13 mouse cellular contexts compared by ENCODE assay signal in genomic region chr13:52151777-52152176, GRCm38 (mm10).
DNase-seq lines count a peak whose midpoint lies in the region; ATAC-seq and TF ChIP-seq lines count a peak whose summit lies in the region.
"Had no signal": no experiment of that assay in that cellular context is flagged by ENCODE, and none has a peak within 500 bp of the region (broad histone marks: within the 10 kb centered on the region; RNA-seq: fewer than 3 reads in every experiment).

No protein-coding gene starts in this region.

- H3K4me1 ChIP-seq in intestine, postnatal 0 days (replicated peaks; ENCODE audit: control insufficient read depth, insufficient read depth, low read length), result 0 out of 2 replicates have a peak, but pooled peaks cover 11% of the 10 kb centered on the region
- H3K4me1 ChIP-seq in limb, embryonic 14.5 days (ENCODE audit: control insufficient read depth, insufficient read depth, low read length), result peaks cover 12% of the 10 kb centered on the region
- peaks cover 20% of the 10 kb centered on the region for H3K4me1 ChIP-seq in heart, embryonic 10.5 days
- 0 out of 2 replicates have a peak, but pooled peaks cover 9% of the 10 kb centered on the region for H3K4me1 ChIP-seq in midbrain, embryonic 14.5 days (ENCODE audit: control insufficient read depth, insufficient read depth, low read length)

- DNase-seq in R1 (ENCODE audit: low read depth, low spot score), result peak; percentile 15
- DNase-seq in limb, embryonic 14.5 days (ENCODE audit: low spot score), result peak; percentile 49
- DNase-seq in left cerebral cortex, postnatal 25 days (ENCODE audit: low spot score in 2 of 2), result no peak
- no peak for DNase-seq in heart, embryonic 10.5 days (ENCODE audit: low spot score)
- no peak for DNase-seq in midbrain, embryonic 14.5 days
- DNase-seq: adrenal gland, postnatal 14 days; cerebellum, postnatal 14 days; heart, postnatal 10 days; right cerebral cortex, adult 18-20 months had no signal

- 32% methylated on average over 11 of the region's 11 CpGs for WGBS in intestine, postnatal 0 days
- WGBS in limb, embryonic 14.5 days, result 40% methylated on average over 11 of the region's 11 CpGs
- 71% methylated on average over 11 of the region's 11 CpGs for WGBS in heart, embryonic 10.5 days
- WGBS in midbrain, embryonic 14.5 days, result 85% methylated on average over 11 of the region's 11 CpGs

- intact Hi-C loops in left cerebral cortex, postnatal 25 days (cut with DNase I), result no loop called here

- no peaks in the 10 kb centered on the region for H3K27me3 ChIP-seq in intestine, postnatal 0 days (replicated peaks; ENCODE audit: control insufficient read depth, insufficient read depth, low read length)
- H3K27me3 ChIP-seq in limb, embryonic 14.5 days (ENCODE audit: control insufficient read depth, insufficient read depth, low read length), result no peaks in the 10 kb centered on the region
- H3K27me3 ChIP-seq in heart, embryonic 10.5 days (ENCODE audit: insufficient read depth, poor library complexity, severe bottlenecking), result no peaks in the 10 kb centered on the region
- no peaks in the 10 kb centered on the region for H3K27me3 ChIP-seq in midbrain, embryonic 14.5 days (ENCODE audit: control insufficient read depth, insufficient read depth, low read length)

- ATAC-seq in CD4-positive, CD25-positive, alpha-beta regulatory T cell, adult 4 months, result peak; percentile 34
- ATAC-seq in intestine, postnatal 0 days, result peak; percentile 76
- no peak for ATAC-seq in limb, embryonic 14.5 days (ENCODE audit: low FRiP score, low read depth)
- no peak for ATAC-seq in midbrain, embryonic 14.5 days (ENCODE audit: low FRiP score, low TSS enrichment)

- H3K36me3 ChIP-seq in intestine, postnatal 0 days (ENCODE audit: control insufficient read depth, insufficient read depth), result no peaks in the 10 kb centered on the region
- no peaks in the 10 kb centered on the region for H3K36me3 ChIP-seq in limb, embryonic 14.5 days (ENCODE audit: control insufficient read depth, insufficient read depth, low read length)
- H3K36me3 ChIP-seq in heart, embryonic 10.5 days, result no peaks in the 10 kb centered on the region
- no peaks in the 10 kb centered on the region for H3K36me3 ChIP-seq in midbrain, embryonic 14.5 days (ENCODE audit: control insufficient read depth, insufficient read depth, low read length)
- H3K36me3 ChIP-seq: G1E had no signal

- H3K9me3 ChIP-seq in intestine, postnatal 0 days (ENCODE audit: control insufficient read depth), result no peaks in the 10 kb centered on the region
- H3K9me3 ChIP-seq in limb, embryonic 14.5 days (ENCODE audit: control insufficient read depth, low read length), result no peaks in the 10 kb centered on the region
- no peaks in the 10 kb centered on the region for H3K9me3 ChIP-seq in heart, embryonic 10.5 days
- no peaks in the 10 kb centered on the region for H3K9me3 ChIP-seq in midbrain, embryonic 14.5 days (ENCODE audit: control insufficient read depth, low read length)
- H3K9me3 ChIP-seq: G1E had no signal

- H3K4me3 ChIP-seq in intestine, postnatal 0 days (ENCODE audit: low read depth, low read length), result no peak overlapping the region
- H3K4me3 ChIP-seq in limb, embryonic 14.5 days (replicated peaks; ENCODE audit: low read length), result no peak overlapping the region
- H3K4me3 ChIP-seq in heart, embryonic 10.5 days, result no peak overlapping the region
- H3K4me3 ChIP-seq in midbrain, embryonic 14.5 days (replicated peaks; ENCODE audit: low read depth, low read length), result no peak overlapping the region
- H3K4me3 ChIP-seq: myocyte had no signal

- H3K4me2 ChIP-seq in intestine, postnatal 0 days (replicated peaks; ENCODE audit: low read depth), result no peak overlapping the region
- no peak overlapping the region for H3K4me2 ChIP-seq in limb, embryonic 14.5 days (replicated peaks; ENCODE audit: low read depth, low read length, severe bottlenecking)
- H3K4me2 ChIP-seq in midbrain, embryonic 14.5 days (ENCODE audit: low read length), result no peak overlapping the region

- no peak overlapping the region for H3K27ac ChIP-seq in intestine, postnatal 0 days (ENCODE audit: low read depth, low read length)
- H3K27ac ChIP-seq in limb, embryonic 14.5 days (replicated peaks; ENCODE audit: low read depth, low read length), result no peak overlapping the region
- no peak overlapping the region for H3K27ac ChIP-seq in heart, embryonic 10.5 days
- H3K27ac ChIP-seq in midbrain, embryonic 14.5 days (replicated peaks; ENCODE audit: low read depth, low read length), result no peak overlapping the region

- no peak overlapping the region for H3K9ac ChIP-seq in intestine, postnatal 0 days (ENCODE audit: low read depth, low read length)
- H3K9ac ChIP-seq in limb, embryonic 14.5 days (ENCODE audit: low read depth, low read length, severe bottlenecking), result no peak overlapping the region
- H3K9ac ChIP-seq in midbrain, embryonic 14.5 days (replicated peaks; ENCODE audit: low read length), result no peak overlapping the region

- no peak for TF ChIP-seq POLR2A in limb, embryonic 14.5 days (IDR thresholded peaks at IDR 0.05; ENCODE audit: borderline replicate concordance, extremely low read depth, insufficient read depth, insufficient read length)

- no peak for TF ChIP-seq CTCF in intestine, postnatal 0 days (IDR thresholded peaks at IDR 0.05; ENCODE audit: low read depth)

Comparison
In these comparisons a context has a peak if more than half of its experiments do, and no peak if none do; other contexts are left out.
1. ATAC-seq: peak in CD4-positive, CD25-positive, alpha-beta regulatory T cell, adult 4 months (single experiment) and intestine, postnatal 0 days (single experiment); none in limb, embryonic 14.5 days (single experiment) and midbrain, embryonic 14.5 days (single experiment).
2. DNase-seq: peak in R1 (single experiment) and limb, embryonic 14.5 days (single experiment); none in left cerebral cortex, postnatal 25 days (0 of 2), heart, embryonic 10.5 days (single experiment) and midbrain, embryonic 14.5 days (single experiment).